Mouse (Mus musculus) midbrain, embryonic 15.5 days (tissue): ENCODE measurements at regions not wholly inside any gene's neighbourhood (a gene's known extent, or its start where the extent isn't known, plus 50 kb on each side); places are given as distances from the start of the nearest gene placed in this dataset.

Experiments
- ATAC-seq: fragments of 200-750 bp; cut with Nextera tagmentation; replicated peaks from 2 replicates; pipeline ENCODE4 v1.8.0; 2017; ENCODE audit warnings: moderate TSS enrichment
- H3K27ac ChIP-seq: fragments of 300-500 bp; sonication (generic); 2 replicates; pipeline ENCODE4 v1.5.1; 2015; ENCODE audit warnings: mild to moderate bottlenecking, inconsistent platforms
- H3K27me3 ChIP-seq: fragments of 300-500 bp; sonication (generic); replicated peaks from 2 replicates; pipeline ENCODE4 v1.6.1; 2015; ENCODE audit warnings: inconsistent platforms
- H3K36me3 ChIP-seq: fragments of 300-500 bp; sonication (generic); replicated peaks from 2 replicates; pipeline ENCODE4 v1.6.1; 2015; ENCODE audit warnings: inconsistent platforms
- H3K4me1 ChIP-seq: fragments of 300-500 bp; sonication (generic); 2 replicates; pipeline ENCODE4 v1.6.1; 2015; ENCODE audit warnings: inconsistent platforms
- H3K4me2 ChIP-seq: fragments of 300-500 bp; sonication (generic); 2 replicates; pipeline ENCODE4 v1.6.1; 2015; ENCODE audit warnings: inconsistent platforms, mild to moderate bottlenecking, moderate library complexity
- H3K4me3 ChIP-seq: fragments of 300-500 bp; sonication (generic); 2 replicates; pipeline ENCODE4 v1.5.1; 2015; ENCODE audit warnings: mild to moderate bottlenecking, inconsistent platforms
- H3K9ac ChIP-seq: fragments of 300-500 bp; sonication (generic); 2 replicates; pipeline ENCODE4 v1.6.1; 2015; ENCODE audit warnings: mild to moderate bottlenecking, inconsistent platforms
- H3K9me3 ChIP-seq: fragments of 300-500 bp; sonication (generic); 2 replicates; pipeline ENCODE4 v1.6.1; 2016; ENCODE audit warnings: inconsistent platforms
- WGBS: fragments of 180-500 bp; shearing (Covaris S2); methylation state at CpG from one replicate; pipeline ENCODE4 v1.1.7; 2015; ENCODE audit warnings: mixed read lengths; 5-methylcytosine and 5-hydroxymethylcytosine counted together

GRCm38 (mm10) chr11:105538421-105539210 lies 51.2 kb upstream of the Tanc2 start:
- H3K36me3 ChIP-seq = no peaks in the 10 kb centered on the region
- H3K4me1 ChIP-seq = no peaks in the 10 kb centered on the region
- no peak overlapping the region for H3K27ac ChIP-seq
- H3K4me2 ChIP-seq = no peak overlapping the region
- ATAC-seq = no peak
- no peak overlapping the region for H3K4me3 ChIP-seq
- 89% methylated on average over 7 of the region's 7 CpGs for WGBS
- H3K9ac ChIP-seq = no peak overlapping the region
- no peaks in the 10 kb centered on the region for H3K27me3 ChIP-seq
- H3K9me3 ChIP-seq = no peaks in the 10 kb centered on the region

GRCm38 (mm10) chr11:105532616-105533015 lies 57.2 kb upstream of the Tanc2 start:
- ATAC-seq = no peak
- Histone ChIP-seq H3K27me3 (no peaks in the 10 kb centered on the region), H3K4me3 (no peak overlapping the region), H3K9ac (no peak overlapping the region), H3K4me2 (no peak overlapping the region), H3K27ac (no peak overlapping the region), H3K4me1 (no peaks in the 10 kb centered on the region), H3K9me3 (no peaks in the 10 kb centered on the region), H3K36me3 (no peaks in the 10 kb centered on the region)
- WGBS = 87% methylated on average over 5 of the region's 5 CpGs

GRCm38 (mm10) chr11:105530711-105531157 lies 59.1 kb upstream of the Tanc2 start:
- no peaks in the 10 kb centered on the region for H3K27me3 ChIP-seq
- no peak overlapping the region for H3K9ac ChIP-seq
- no peaks in the 10 kb centered on the region for H3K9me3 ChIP-seq
- WGBS = 70% methylated on average over 10 of the region's 10 CpGs
- no peak overlapping the region for H3K4me3 ChIP-seq
- no peak overlapping the region for H3K4me2 ChIP-seq
- no peak for ATAC-seq
- no peak overlapping the region for H3K27ac ChIP-seq
- no peaks in the 10 kb centered on the region for H3K4me1 ChIP-seq
- no peaks in the 10 kb centered on the region for H3K36me3 ChIP-seq

- no peak overlapping the region for H3K4me3 ChIP-seq
- WGBS = 93% methylated on average over 4 of the region's 4 CpGs
- no peaks in the 10 kb centered on the region for H3K27me3 ChIP-seq
Measured at GRCm38 (mm10) chr11:105526066-105526465, 63.7 kb upstream of the Tanc2 start.

GRCm38 (mm10) chr11:105525608-105526007 lies 64.2 kb upstream of the Tanc2 start:
- Histone ChIP-seq H3K9me3 (no peaks in the 10 kb centered on the region), H3K36me3 (no peaks in the 10 kb centered on the region), H3K4me2 (no peak overlapping the region), H3K4me1 (peaks cover 6% of the 10 kb centered on the region; the same call in 1 of the 2 replicates), H3K27me3 (no peaks in the 10 kb centered on the region), H3K9ac (no peak overlapping the region), H3K4me3 (no peak overlapping the region), H3K27ac (no peak overlapping the region)
- no peak for ATAC-seq
- 60% methylated on average over 5 of the region's 5 CpGs for WGBS

More at GRCm38 (mm10) chr11:105526066-105526465, 63.7 kb upstream of the Tanc2 start:
- H3K9me3 ChIP-seq = no peaks in the 10 kb centered on the region
- peaks cover 6% of the 10 kb centered on the region; the same call in 1 of the 2 replicates for H3K4me1 ChIP-seq
- H3K27ac ChIP-seq = no peak overlapping the region
- ATAC-seq = no peak
- H3K9ac ChIP-seq = no peak overlapping the region
- H3K36me3 ChIP-seq = no peaks in the 10 kb centered on the region
- no peak overlapping the region for H3K4me2 ChIP-seq

DNA sequence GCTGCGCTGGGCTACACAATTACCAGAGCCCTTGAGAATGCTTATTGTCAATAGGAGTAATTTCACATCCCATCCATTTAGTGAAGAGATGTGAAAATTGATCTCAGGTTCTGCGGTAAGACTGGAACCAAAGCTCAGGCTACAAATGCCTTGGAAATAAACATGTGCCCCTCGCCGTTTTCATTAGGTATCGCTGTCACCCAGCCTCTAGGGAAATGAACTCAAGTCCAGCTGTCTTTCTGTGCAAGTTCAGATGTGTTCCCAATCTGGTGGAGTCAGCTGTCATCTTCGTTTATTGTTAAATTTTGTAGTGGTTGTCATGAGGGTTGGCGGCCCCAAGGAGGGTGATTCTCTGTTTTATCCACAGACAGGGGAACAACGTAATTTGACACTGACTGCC lies 65.4 kb upstream of the Tanc2 start:
- H3K4me2 ChIP-seq = no peak overlapping the region
- no peaks in the 10 kb centered on the region for H3K9me3 ChIP-seq
- peaks cover 6% of the 10 kb centered on the region; the same call in 1 of the 2 replicates for H3K4me1 ChIP-seq
- no peaks in the 10 kb centered on the region for H3K27me3 ChIP-seq
- no peak for ATAC-seq
- H3K27ac ChIP-seq = 0 out of 2 replicates have a peak overlapping the region, but pooled peaks have one; percentile 2
- H3K9ac ChIP-seq = no peak overlapping the region
- H3K36me3 ChIP-seq = no peaks in the 10 kb centered on the region
- no peak overlapping the region for H3K4me3 ChIP-seq
- WGBS = 35% methylated on average over 8 of the region's 8 CpGs

- Histone ChIP-seq H3K4me1 (peaks cover 6% of the 10 kb centered on the region; the same call in 1 of the 2 replicates), H3K9me3 (no peaks in the 10 kb centered on the region), H3K27ac (peak overlapping the region; percentile 2; the same call in 1 of the 2 replicates), H3K4me2 (no peak overlapping the region), H3K9ac (no peak overlapping the region), H3K4me3 (no peak overlapping the region), H3K36me3 (no peaks in the 10 kb centered on the region), H3K27me3 (no peaks in the 10 kb centered on the region)
- 24% methylated on average over 8 of the region's 8 CpGs for WGBS
- no peak for ATAC-seq
Measured at GRCm38 (mm10) chr11:105523765-105524164, 66.0 kb upstream of the Tanc2 start.

DNA sequence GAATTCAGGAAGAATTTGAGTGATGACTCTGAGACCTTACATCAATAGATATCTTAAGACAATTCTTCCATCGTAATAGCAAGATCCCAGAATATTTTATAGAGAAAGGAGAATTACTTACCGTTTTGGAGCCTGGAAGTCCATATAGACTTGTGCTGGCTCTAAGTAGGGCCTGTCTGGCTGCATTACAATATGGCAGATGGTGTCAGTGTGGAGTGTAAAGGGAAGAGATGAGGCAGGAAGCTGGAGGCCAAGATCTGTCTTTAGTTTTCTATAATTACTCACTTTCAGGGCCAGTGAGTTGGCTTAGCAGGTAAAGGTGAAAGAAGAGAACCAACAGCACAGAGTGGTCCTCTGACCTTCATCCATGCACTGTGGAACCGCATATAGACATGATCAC lies 63.9 kb upstream of the March10 start:
- H3K9ac ChIP-seq = no peak overlapping the region
- no peak for ATAC-seq
- no peaks in the 10 kb centered on the region for H3K9me3 ChIP-seq
- peaks cover 6% of the 10 kb centered on the region; the same call in 1 of the 2 replicates for H3K4me1 ChIP-seq
- no peak overlapping the region for H3K4me2 ChIP-seq
- no peaks in the 10 kb centered on the region for H3K36me3 ChIP-seq
- no peaks in the 10 kb centered on the region for H3K27me3 ChIP-seq
- H3K27ac ChIP-seq = no peak overlapping the region
- WGBS = 96% methylated on average over 3 of the region's 3 CpGs
- H3K4me3 ChIP-seq = no peak overlapping the region

DNA sequence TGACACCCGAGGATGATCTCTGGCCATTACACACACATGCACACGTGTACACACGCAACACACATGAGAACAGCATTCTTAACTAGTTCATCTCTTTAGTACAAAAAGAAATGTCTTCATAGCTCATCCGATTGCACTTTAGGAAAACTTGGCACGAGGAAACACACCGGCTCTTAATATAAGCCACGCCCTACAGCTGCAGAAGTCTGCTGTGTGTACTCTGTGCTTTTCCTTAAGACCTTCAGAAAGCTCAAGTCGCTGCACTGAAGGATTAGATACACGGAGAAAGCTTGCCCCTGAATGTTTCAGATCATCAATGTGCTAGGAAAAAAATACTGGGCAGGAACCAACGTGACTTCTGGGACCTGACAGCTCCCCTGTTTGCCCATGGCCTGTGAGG lies 56.7 kb upstream of the March10 start:
- Histone ChIP-seq H3K27ac (no peak overlapping the region), H3K9me3 (no peaks in the 10 kb centered on the region), H3K4me3 (no peak overlapping the region), H3K4me1 (peaks cover 11% of the 10 kb centered on the region), H3K9ac (no peak overlapping the region), H3K4me2 (no peak overlapping the region), H3K27me3 (no peaks in the 10 kb centered on the region; the same call in 1 of the 2 replicates), H3K36me3 (no peaks in the 10 kb centered on the region)
- no peak for ATAC-seq
- WGBS = 87% methylated on average over 10 of the region's 10 CpGs

GRCm38 (mm10) chr11:105510626-105511025 lies 54.1 kb upstream of the March10 start:
- no peak overlapping the region for H3K27ac ChIP-seq
- no peaks in the 10 kb centered on the region; the same call in 1 of the 2 replicates for H3K27me3 ChIP-seq

DNA sequence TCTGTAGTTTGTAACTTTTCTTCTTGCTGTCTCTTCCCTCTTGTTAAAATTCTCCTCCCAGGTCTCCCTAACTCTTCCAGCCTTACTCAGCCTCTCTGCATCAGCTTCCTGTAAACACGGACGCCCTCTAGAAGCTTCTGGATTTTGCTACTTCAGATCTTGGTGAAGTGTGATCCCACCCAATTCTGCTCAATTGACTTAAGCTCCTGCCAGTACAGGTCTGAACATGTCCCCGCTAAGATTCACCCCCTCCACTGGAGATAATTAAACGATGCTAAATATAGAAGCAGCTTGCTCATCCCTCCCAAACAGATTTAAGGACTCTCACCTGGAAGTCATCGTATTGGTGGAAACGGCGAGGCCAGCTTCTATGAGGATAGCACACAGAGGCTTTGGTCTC lies 53.5 kb upstream of the March10 start:
- H3K36me3 ChIP-seq = no peaks in the 10 kb centered on the region
- peaks cover 29% of the 10 kb centered on the region for H3K4me1 ChIP-seq

More at GRCm38 (mm10) chr11:105510626-105511025, 54.1 kb upstream of the March10 start:
- Histone ChIP-seq H3K36me3 (no peaks in the 10 kb centered on the region), H3K4me3 (no peak overlapping the region), H3K4me1 (peaks cover 29% of the 10 kb centered on the region), H3K9me3 (no peaks in the 10 kb centered on the region), H3K4me2 (no peak overlapping the region), H3K9ac (no peak overlapping the region)
- WGBS = 76% methylated on average over 4 of the region's 4 CpGs
- ATAC-seq = no peak

GRCm38 (mm10) chr11:105508660-105509038 lies 52.1 kb upstream of the March10 start:
- H3K27ac ChIP-seq = peak overlapping the region; percentile 84
- 40% methylated on average over 7 of the region's 7 CpGs for WGBS
- ATAC-seq = peak; percentile 70
- H3K4me2 ChIP-seq = peak overlapping the region; percentile 33
- no peak overlapping the region for H3K9ac ChIP-seq
- H3K4me1 ChIP-seq = peaks cover 29% of the 10 kb centered on the region
- H3K27me3 ChIP-seq = no peaks in the 10 kb centered on the region; the same call in 1 of the 2 replicates
- no peaks in the 10 kb centered on the region for H3K36me3 ChIP-seq
- H3K4me3 ChIP-seq = no peak overlapping the region
- no peaks in the 10 kb centered on the region for H3K9me3 ChIP-seq

More for the DNA sequence above, 53.5 kb upstream of the March10 start:
- Histone ChIP-seq H3K4me3 (no peak overlapping the region), H3K9me3 (no peaks in the 10 kb centered on the region), H3K4me2 (no peak overlapping the region), H3K27me3 (no peaks in the 10 kb centered on the region; the same call in 1 of the 2 replicates), H3K27ac (no peak overlapping the region), H3K9ac (no peak overlapping the region)
- 75% methylated on average over 7 of the region's 7 CpGs for WGBS
- ATAC-seq = no peak
